In genomic region chr6:36845288-36845687, GRCm38 (mm10) we compare ENCODE assay signal across 13 mouse cellular contexts. TPM values are rescaled to one million over a fixed set of nuclear protein-coding genes. Genes with fewer than 3 reads are reported as not detected.
DNase-seq lines count a peak whose midpoint lies in the region; ATAC-seq and TF ChIP-seq lines count a peak whose summit lies in the region.
"Had no signal": no experiment of that assay in that cellular context is flagged by ENCODE, and none has a peak within 500 bp of the region (broad histone marks: within the 10 kb centered on the region; RNA-seq: fewer than 3 reads in every experiment).

No protein-coding gene starts in this region.

- no peak for TF ChIP-seq POLR2A in cerebellum, adult 2 months (IDR thresholded peaks at IDR 0.05; ENCODE audit: borderline replicate concordance, insufficient read depth, low read length)

- H3K4me3 ChIP-seq in cerebellum, adult 2 months (replicated peaks; ENCODE audit: insufficient read depth, low read depth, low read length): no peak overlapping the region
- H3K4me3 ChIP-seq in heart, embryonic 12.5 days: no peak overlapping the region
- H3K4me3 ChIP-seq: limb, embryonic 15.5 days had no signal

- DNase-seq in cerebellum, adult 2 months: peak; percentile 26 to 52
- DNase-seq in heart, adult 9 months (ENCODE audit: low spot score in 2 of 2): peak; percentile 47 to 56
- DNase-seq in 3T3-L1 (ENCODE audit: low read depth, low spot score): peak; percentile 56
- DNase-seq in cerebellum, postnatal 25 days: peak; percentile 28 to 51
- no peak for DNase-seq in kidney, postnatal 4 days
- DNase-seq: B cell, adult 2 months; kidney, adult 8-10 months; liver, postnatal 0 days; midbrain, embryonic 14.5 days; thymus, postnatal 36 days had no signal

- H3K27me3 ChIP-seq in cerebellum, adult 2 months (ENCODE audit: control insufficient read depth, insufficient read depth, low read length): no peaks in the 10 kb centered on the region
- no peaks in the 10 kb centered on the region for H3K27me3 ChIP-seq in heart, embryonic 12.5 days (replicated peaks)
- H3K27me3 ChIP-seq: limb, embryonic 15.5 days had no signal

- 63% methylated on average over 1 of the region's 1 CpGs for WGBS in cerebellum, adult 2 months
- 56% methylated on average over 1 of the region's 1 CpGs for WGBS in heart, embryonic 12.5 days

- H3K9ac ChIP-seq in heart, embryonic 12.5 days: no peak overlapping the region
- H3K9ac ChIP-seq: limb, embryonic 15.5 days; liver, postnatal 0 days had no signal

- H3K27ac ChIP-seq in cerebellum, adult 2 months (ENCODE audit: insufficient read depth, low read length): no peak overlapping the region
- H3K27ac ChIP-seq in heart, embryonic 12.5 days (ENCODE audit: poor library complexity, severe bottlenecking): no peak overlapping the region
- H3K27ac ChIP-seq: limb, embryonic 15.5 days had no signal

- H3K4me1 ChIP-seq in cerebellum, adult 2 months (ENCODE audit: control insufficient read depth, insufficient read depth, low read length): peaks cover 15% of the 10 kb centered on the region
- H3K4me1 ChIP-seq in heart, embryonic 12.5 days (replicated peaks): peaks cover 13% of the 10 kb centered on the region; the same call in 1 of the 2 replicates

- H3K4me2 ChIP-seq in heart, embryonic 12.5 days: no peak overlapping the region
- H3K4me2 ChIP-seq: limb, embryonic 15.5 days had no signal

- no peak for ATAC-seq in cerebellum, adult (ENCODE audit: insufficient number of reproducible peaks, low FRiP score, low TSS enrichment)
- no peak for ATAC-seq in heart, embryonic 12.5 days (ENCODE audit: insufficient number of reproducible peaks, low FRiP score)
- ATAC-seq: liver, postnatal 0 days had no signal

- TF ChIP-seq CTCF in cerebellum, adult 2 months (IDR thresholded peaks at IDR 0.05; ENCODE audit: borderline replicate concordance, insufficient read depth, low read depth, low read length): no peak

- H3K9me3 ChIP-seq in heart, embryonic 12.5 days (replicated peaks): no peaks in the 10 kb centered on the region
- H3K9me3 ChIP-seq: limb, embryonic 15.5 days had no signal

- H3K36me3 ChIP-seq in heart, embryonic 12.5 days: no peaks in the 10 kb centered on the region
- H3K36me3 ChIP-seq: limb, embryonic 15.5 days had no signal

RNA-seq across cellular contexts. Expression of gene Ptn, which starts 35.3 kb away (rescaled TPM):
- 195 and 216 TPM in 2 replicates for polyA plus RNA-seq in cerebellum, adult 2 months (2012; rRNA removed)
- 282 and 283 TPM in 2 replicates for polyA plus RNA-seq in heart, embryonic 12.5 days (2016; fragmentation: Nextera tagmentation; extraction: Ambion mirVana)

Comparison
In these comparisons a context has a peak if more than half of its experiments do, and no peak if none do; other contexts are left out.
1. DNase-seq: peak in cerebellum, adult 2 months (2 of 2), heart, adult 9 months (2 of 2), 3T3-L1 (single experiment) and cerebellum, postnatal 25 days (2 of 2); none in kidney, postnatal 4 days (0 of 2).